Mouse (Mus musculus) liver, embryonic 11.5 days (tissue): Measurements from ENCODE around the gene Prcc. TPM values are rescaled to one million over a fixed set of nuclear protein-coding genes. Genes with fewer than 3 reads are reported as not detected.

Experiments
- polyA plus RNA-seq: library from polyadenylated mRNA; unstranded; fragments of >200 nt; fragmentation: Nextera tagmentation; extraction: Ambion mirVana; gene quantifications from 2 replicates; pipeline ENCODE4 v1.2.1, GENCODE M21; 2014

Gene Prcc
- polyA plus RNA-seq, 1 experiment from 2014 or later: 15.6 TPM

Other genes starting within 250 kb of the Prcc start
- gene Lrrc71, start 137.0 kb downstream of the Prcc start, polyA plus RNA-seq: 0.23 TPM in 1 of 2 replicates, not detected in the other
- gene Ntrk1, start 90.4 kb downstream of the Prcc start, polyA plus RNA-seq: 0.62 and 1.1 TPM in 2 replicates
- 0.05 and 0.06 TPM in 2 replicates for gene Insrr, start 88.7 kb downstream of the Prcc start, polyA plus RNA-seq
- 15.5 and 18.4 TPM in 2 replicates for gene Pear1, start 61.3 kb downstream of the Prcc start, polyA plus RNA-seq
- gene Sh2d2a, start 38.9 kb downstream of the Prcc start, polyA plus RNA-seq: 0.13 and 0.15 TPM in 2 replicates
- gene Hdgf, start 20.7 kb upstream of the Prcc start, polyA plus RNA-seq: 520 and 526 TPM in 2 replicates
- 95.7 and 97.5 TPM in 2 replicates for gene Mrpl24, start 33.9 kb upstream of the Prcc start, polyA plus RNA-seq
- 66.9 and 68.1 TPM in 2 replicates for gene Isg20l2, start 44.7 kb upstream of the Prcc start, polyA plus RNA-seq
- gene Rrnad1, start 45.1 kb upstream of the Prcc start, polyA plus RNA-seq: 17.5 and 18.8 TPM in 2 replicates
- gene Crabp2, start 63.1 kb upstream of the Prcc start, polyA plus RNA-seq: 24.9 and 29.9 TPM in 2 replicates
- 4.9 and 5.8 TPM in 2 replicates for gene Nes, start 85.5 kb upstream of the Prcc start, polyA plus RNA-seq
- gene Bcan, start 114.6 kb upstream of the Prcc start, polyA plus RNA-seq: 0.08 TPM in 1 of 2 replicates, not detected in the other
- not detected in 2 replicates for gene Hapln2, start 142.0 kb upstream of the Prcc start, polyA plus RNA-seq
- 60.6 and 60.7 TPM in 2 replicates for gene Gpatch4, start 157.5 kb upstream of the Prcc start, polyA plus RNA-seq
- gene Naxe, start 172.9 kb upstream of the Prcc start, polyA plus RNA-seq: 98.7 and 106 TPM in 2 replicates
- not detected in 2 replicates for gene Ttc24, start 192.7 kb upstream of the Prcc start, polyA plus RNA-seq
- 16.8 and 19.1 TPM in 2 replicates for gene Iqgap3, start 196.4 kb upstream of the Prcc start, polyA plus RNA-seq